Mouse (Mus musculus) urinary bladder, postnatal 25 days (tissue): ENCODE data around the gene Krt84.
A peak's percentile ranks its signal among the peaks of the same experiment; 100 is the strongest.

Source experiments
- DNase-seq: peaks from one replicate; pipeline ENCODE4 v3.0.0; 2022; ENCODE audit warnings: low spot score

Krt84 gene

DNA sequence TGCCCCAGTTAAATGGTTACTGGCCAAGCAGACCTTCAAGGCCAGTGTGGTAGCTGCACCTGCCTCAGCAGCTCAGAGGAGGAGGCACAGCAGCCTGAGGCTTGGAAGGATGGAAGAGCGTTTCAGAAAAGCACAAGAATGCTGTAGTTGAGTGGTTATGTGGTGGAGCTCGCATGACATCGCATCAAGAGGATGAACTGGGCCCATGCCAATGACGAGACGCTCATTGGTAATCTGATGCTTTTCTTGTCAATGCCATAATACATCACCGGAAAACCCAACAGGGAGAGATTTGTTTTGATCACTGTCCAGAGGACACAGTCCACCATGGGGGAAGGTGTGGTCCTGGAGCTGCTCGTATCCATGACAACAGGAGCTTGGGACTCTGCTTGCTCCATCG lies 37.4 kb downstream of the Krt84 start:
- no peak for DNase-seq

- DNase-seq = no peak
Measured at GRCm38 (mm10) chr15:101494203-101494602, 38.4 kb downstream of the Krt84 start.

DNA sequence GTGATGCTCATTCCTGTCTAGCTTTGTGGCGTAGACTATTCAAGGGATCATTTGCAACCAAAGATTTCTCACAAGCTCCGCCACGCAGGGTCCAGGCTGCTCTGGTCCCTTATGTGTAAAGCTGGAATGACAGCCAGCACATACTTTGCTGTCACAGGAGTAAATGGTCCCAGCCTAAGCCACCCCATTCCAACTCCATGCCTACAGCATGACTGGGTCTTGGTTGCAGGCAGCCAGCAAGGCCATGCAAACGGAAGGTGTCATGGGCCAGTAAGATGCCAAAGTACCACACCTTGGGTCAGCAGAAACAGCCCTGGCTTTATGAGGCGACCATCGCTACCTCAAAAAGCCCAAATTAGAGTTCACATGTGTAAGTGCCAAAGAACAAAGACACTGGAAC lies 38.9 kb downstream of the Krt84 start:
- DNase-seq = no peak

GRCm38 (mm10) chr15:101492718-101493117 lies 39.9 kb downstream of the Krt84 start:
- DNase-seq = no peak

- no peak for DNase-seq
Measured at GRCm38 (mm10) chr15:101491431-101491830, 41.2 kb downstream of the Krt84 start, which contains the start of gene Krt83. Gene Krt83, minus strand, starts transcription at chr15:101491512.

DNA sequence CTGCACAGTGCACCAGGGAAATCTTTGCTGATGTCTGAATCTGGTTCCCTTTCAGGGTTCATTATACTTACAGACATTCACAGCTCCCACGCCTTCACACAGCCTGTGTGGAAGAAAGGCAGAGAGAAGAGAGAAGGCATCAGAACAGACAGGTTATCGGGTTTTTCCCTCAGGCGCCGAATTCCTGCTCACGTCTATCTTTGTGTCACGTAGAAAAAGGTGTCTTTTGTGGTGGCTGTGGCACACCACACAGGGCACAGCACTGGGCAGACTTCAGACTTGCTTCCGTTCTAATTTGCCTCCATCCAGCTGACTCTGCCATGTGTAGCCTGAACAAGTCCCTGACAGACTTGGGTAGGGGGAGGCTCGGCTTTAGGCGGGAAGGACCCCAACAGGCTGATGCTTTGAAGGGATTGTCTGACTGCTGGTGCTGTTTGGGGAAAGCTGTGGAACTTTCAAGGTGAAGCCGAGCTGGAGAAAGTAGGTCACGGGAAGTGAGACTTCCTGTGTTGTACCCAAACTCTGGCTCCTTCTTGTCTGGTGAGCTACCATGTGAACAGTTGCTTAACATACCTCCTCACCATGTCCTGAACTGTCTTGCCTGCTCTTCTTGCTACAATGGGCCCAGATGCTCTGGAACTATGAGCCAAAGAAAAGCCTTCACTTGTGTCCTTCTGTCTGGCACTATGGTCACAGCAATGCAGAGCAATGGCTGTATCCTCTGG lies 46.5 kb downstream of the Krt84 start:
- no peak for DNase-seq

- no peak for DNase-seq
Measured at GRCm38 (mm10) chr15:101484939-101485338, 47.7 kb downstream of the Krt84 start.

DNA sequence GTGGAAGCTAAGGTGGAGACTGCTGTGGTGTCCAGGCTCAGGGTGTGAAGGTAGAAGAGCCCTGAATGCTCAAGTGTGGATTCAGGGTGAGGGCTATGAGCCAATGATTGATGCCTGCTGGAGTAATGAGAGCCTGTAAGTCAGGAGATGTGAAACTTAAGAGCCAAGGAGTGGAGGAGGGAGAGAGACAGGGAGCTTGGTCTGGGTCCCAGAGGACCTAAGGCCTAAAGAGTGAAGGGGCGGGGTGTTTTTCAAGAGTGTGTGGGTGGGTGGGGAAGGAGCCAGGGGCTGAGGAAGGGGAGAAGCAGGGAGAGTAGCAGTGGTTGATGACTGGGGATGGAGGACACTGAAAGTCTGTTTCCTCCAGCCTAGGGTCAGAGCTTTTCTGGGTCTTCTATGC lies 49.0 kb downstream of the Krt84 start:
- DNase-seq = no peak

DNA sequence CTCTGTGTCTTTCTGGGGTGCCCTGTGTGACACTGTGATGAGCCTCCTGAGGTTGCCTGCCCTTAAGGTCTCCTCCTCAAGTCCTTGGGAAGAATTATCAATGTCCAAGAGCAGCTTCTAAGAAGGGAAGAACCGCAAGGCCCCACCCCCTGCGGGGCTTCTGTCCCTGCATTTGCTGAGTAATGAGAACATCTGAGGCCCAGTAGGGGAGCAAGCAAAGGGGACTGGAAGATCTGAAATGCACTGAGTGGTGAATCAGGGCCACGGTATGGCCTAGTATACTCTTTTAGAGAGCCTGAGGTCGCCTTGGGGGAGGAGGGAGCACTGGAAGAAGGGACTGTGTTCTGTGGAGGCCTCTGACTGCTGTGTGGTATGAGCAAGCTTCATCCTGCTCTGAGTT lies 50.6 kb downstream of the Krt84 start:
- DNase-seq = no peak

DNA sequence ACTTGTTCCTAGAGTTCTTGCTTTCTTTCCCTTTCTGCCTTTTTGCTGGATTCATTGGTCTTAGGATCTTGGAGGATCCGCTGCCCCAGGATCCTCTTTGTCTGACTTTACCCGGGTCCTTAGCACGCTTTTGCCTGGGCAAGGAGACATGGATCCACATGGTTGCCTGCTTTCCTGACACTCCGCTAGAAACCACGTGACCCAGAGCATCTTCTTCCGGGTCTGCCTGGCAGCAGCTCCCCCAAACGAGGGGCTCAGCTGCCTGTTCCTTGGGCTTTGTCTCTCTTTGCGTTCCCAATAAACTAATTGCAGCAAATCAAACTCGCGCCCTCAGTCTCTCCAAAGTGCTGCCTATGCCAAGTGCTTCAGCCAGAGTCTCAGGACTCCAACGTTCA lies 53.0 kb downstream of the Krt84 start:
- DNase-seq = no peak

GRCm38 (mm10) chr15:101479007-101479665 lies 53.5 kb downstream of the Krt84 start:
- DNase-seq = peak; percentile 29
